Mouse (Mus musculus) CH12.LX (cell line): Measurements from ENCODE around the gene Oas1h. TPM values are rescaled to one million over a fixed set of nuclear protein-coding genes. Genes with fewer than 3 reads are reported as not detected.

Experiments
- DNase-seq: peaks from one replicate; pipeline ENCODE4 v3.0.0-alpha.2; 2013; ENCODE audit errors: extremely low read depth
- H3K27ac ChIP-seq: 2 replicates; pipeline ENCODE4 v1.5.1; 2012; ENCODE audit warnings: low read depth, mild to moderate bottlenecking, control low read depth, moderate library complexity; ENCODE audit not compliant: insufficient read depth
- H3K27me3 ChIP-seq: replicated peaks from 2 replicates; pipeline ENCODE3; 2012; ENCODE audit warnings: inconsistent platforms
- H3K36me3 ChIP-seq, 2 experiments: replicated peaks in 1 of 2; 2 replicates each; pipeline versions ENCODE3 to v1.6.1; 2012; ENCODE audit warnings: inconsistent platforms in 1 of 2, low read length in 1 of 2, mild to moderate bottlenecking in 1 of 2, mixed read lengths in 1 of 2, moderate library complexity in 1 of 2; ENCODE audit not compliant: control insufficient read depth in 1 of 2, insufficient read depth in 1 of 2
- H3K4me1 ChIP-seq, 2 experiments: 2 replicates each; pipeline ENCODE4 v1.6.1; 2012; ENCODE audit warnings: inconsistent platforms in 1 of 2, moderate library complexity in 1 of 2; ENCODE audit not compliant: insufficient read depth in 2 of 2, control insufficient read depth in 1 of 2
- H3K4me2 ChIP-seq: 2 replicates; pipeline ENCODE4 v1.6.1; 2012; ENCODE audit warnings: low read depth, mild to moderate bottlenecking, control low read depth; ENCODE audit not compliant: poor library complexity, insufficient read depth, severe bottlenecking
- H3K4me3 ChIP-seq, 3 experiments: fragments of 150-350 bp in 1 of 3; sonication (generic) in 1 of 3; replicated peaks in 1 of 3; 2 replicates each; pipeline versions ENCODE3 to v1.5.1; 2011 to 2012; ENCODE audit warnings: low read depth in 2 of 3, low read length in 2 of 3, mild to moderate bottlenecking in 2 of 3, moderate library complexity in 2 of 3, control low read depth in 1 of 3, improper control_type of control experiment in 1 of 3, inconsistent platforms in 1 of 3, mixed read lengths in 1 of 3; ENCODE audit not compliant: poor library complexity in 1 of 3
- H3K79me2 ChIP-seq: replicated peaks from 2 replicates; pipeline ENCODE4 v1.6.1; 2012; ENCODE audit warnings: mild to moderate bottlenecking, moderate library complexity; ENCODE audit not compliant: control insufficient read depth, poor library complexity, insufficient read depth, severe bottlenecking; ENCODE audit errors: extremely low read depth
- H3K9ac ChIP-seq: 2 replicates; pipeline ENCODE4 v1.6.1; 2012; ENCODE audit warnings: low read depth, mild to moderate bottlenecking, control low read depth, moderate library complexity; ENCODE audit not compliant: insufficient read depth
- H3K9me3 ChIP-seq: replicated peaks from 2 replicates; pipeline ENCODE3; 2012; ENCODE audit warnings: low read length, inconsistent platforms, mixed read lengths
- BHLHE40 ChIP-seq: IDR thresholded peaks from 2 replicates; pipeline ENCODE4 v1.6.1; 2011; ENCODE audit warnings: mild to moderate bottlenecking, low read depth, low read length, improper control_type of control experiment
- CHD2 ChIP-seq: IDR thresholded peaks from 2 replicates; pipeline ENCODE4 v1.6.1; 2011; ENCODE audit warnings: low read length, improper control_type of control experiment
- CTCF ChIP-seq, 2 experiments: IDR thresholded peaks in 1 of 2; conservative IDR thresholded peaks in 1 of 2; 2 replicates each; pipeline ENCODE4 v1.5.1; 2011 to 2012; ENCODE audit warnings: low read depth in 2 of 2, low read length in 2 of 2, improper control_type of control experiment in 1 of 2, inconsistent platforms in 1 of 2, mild to moderate bottlenecking in 1 of 2, moderate library complexity in 1 of 2
- E2F4 ChIP-seq: IDR thresholded peaks from 2 replicates; pipeline ENCODE4 v1.6.1; 2011; ENCODE audit warnings: low read depth, low read length, improper control_type of control experiment; ENCODE audit not compliant: insufficient replicate concordance
- EP300 ChIP-seq: IDR thresholded peaks from 2 replicates; pipeline ENCODE4 v1.6.1; 2011; ENCODE audit warnings: low read length, improper control_type of control experiment
- ETS1 ChIP-seq: conservative IDR thresholded peaks from 2 replicates; pipeline ENCODE4 v1.6.1; 2012; ENCODE audit warnings: low read depth, mild to moderate bottlenecking, inconsistent platforms, low read length, improper control_type of control experiment, moderate library complexity
- HCFC1 ChIP-seq: IDR thresholded peaks from 2 replicates; pipeline ENCODE4 v1.6.1; 2012; ENCODE audit warnings: low read depth, mild to moderate bottlenecking, inconsistent platforms, low read length, improper control_type of control experiment
- KAT2A ChIP-seq: IDR thresholded peaks from 2 replicates; pipeline ENCODE4 v1.6.1; 2012; ENCODE audit warnings: low read length, improper control_type of control experiment, inconsistent platforms; ENCODE audit not compliant: insufficient replicate concordance
- RAD21 ChIP-seq: IDR thresholded peaks from 2 replicates; pipeline ENCODE4 v1.6.1; 2011; ENCODE audit warnings: low read depth, mild to moderate bottlenecking, low read length, improper control_type of control experiment, moderate library complexity
- SIN3A ChIP-seq: IDR thresholded peaks from 2 replicates; pipeline ENCODE4 v1.6.1; 2012; ENCODE audit warnings: low read length, improper control_type of control experiment, inconsistent platforms
- SMC3 ChIP-seq: IDR thresholded peaks from 2 replicates; pipeline ENCODE4 v1.6.1; 2011; ENCODE audit warnings: low read depth, low read length, improper control_type of control experiment
- dilution Hi-C: fragments of 300-500 bp; cut with MboI; formaldehyde crosslinking; loops from 2 replicates; pipeline ENCODE4 v1.14.3; 2020; ENCODE audit warnings: low sequenced_read_pairs; ENCODE audit not compliant: extremely low pct_unique_long_range_greater_than_20kb, extremely low pct_ligation_motif_present
- in situ Hi-C: fragments of 300-500 bp; cut with MboI; formaldehyde crosslinking; loops from 3 replicates; pipeline ENCODE4 v1.14.3; 2019; ENCODE audit warnings: low sequenced_read_pairs, low pct_ligation_motif_present, low pct_unique_long_range_greater_than_20kb, mixed read lengths
- polyA plus RNA-seq: library from polyadenylated mRNA; unstranded; fragments of >175 nt; gene quantifications from 2 replicates; pipeline ENCODE4 v1.2.1, GENCODE M21; 2012; ENCODE audit warnings: low read depth; ENCODE audit not compliant: insufficient read length
- total RNA-seq, 2 experiments: library from RNA; depleted of rRNA; stranded (reverse); fragments of 300-350 nt in 1 of 2; fragments of >200 nt in 1 of 2; gene quantifications; 2 replicates each; pipeline ENCODE4 v1.2.3; 2012 to 2014

Gene Oas1h
- total and polyA plus RNA-seq, 3 experiments: not detected

DNA sequence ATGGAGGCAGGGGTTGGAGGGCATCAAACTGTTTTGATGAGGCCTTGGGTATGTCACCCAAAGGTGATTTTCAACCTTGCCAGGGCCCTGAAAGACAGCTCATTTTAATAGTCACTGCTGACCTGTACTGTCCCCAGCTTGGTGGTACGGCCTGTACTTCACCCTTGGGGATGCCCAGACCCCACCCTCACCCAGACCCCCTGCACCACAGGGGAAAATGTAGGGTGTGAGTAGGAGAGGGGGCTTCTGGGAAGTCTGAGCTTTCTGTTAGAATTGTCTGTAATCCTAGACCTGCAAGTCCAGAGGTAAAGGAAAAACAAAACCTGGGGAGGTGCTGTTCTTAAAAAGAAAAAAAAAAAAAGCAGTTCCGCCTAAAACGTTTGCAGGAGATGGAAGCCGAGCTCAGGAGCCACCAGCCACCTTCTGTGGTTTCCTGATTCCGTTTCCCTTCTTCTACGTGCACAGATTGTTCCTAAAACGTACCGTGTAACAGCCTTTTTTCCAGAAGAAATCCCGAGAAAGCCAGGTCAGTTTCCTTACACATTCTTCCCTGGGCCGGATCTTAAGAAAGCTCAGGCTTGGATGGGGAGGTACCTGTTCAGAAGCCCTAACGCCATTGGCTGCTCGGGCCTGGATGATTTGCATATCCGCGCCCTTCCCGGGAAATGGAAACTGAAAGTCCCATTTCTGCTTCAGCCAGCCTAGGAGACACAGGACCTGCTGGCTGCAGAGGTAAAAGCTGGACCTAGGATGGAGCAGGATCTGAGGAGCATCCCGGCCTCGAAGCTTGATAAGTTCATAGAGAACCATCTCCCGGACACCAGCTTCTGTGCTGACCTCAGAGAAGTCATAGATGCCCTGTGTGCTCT, 49.0 kb upstream of the Oas1h start, which contains the start of gene Oas1c (continued):
- 0 out of 2 replicates have a peak, but pooled peaks have one; percentile 10 for TF ChIP-seq HCFC1
- TF ChIP-seq EP300: peak; percentile 42; the same call in 1 of the 2 replicates
- TF ChIP-seq ETS1: no peak
- TF ChIP-seq KAT2A: no peak
- TF ChIP-seq BHLHE40: no peak

DNA sequence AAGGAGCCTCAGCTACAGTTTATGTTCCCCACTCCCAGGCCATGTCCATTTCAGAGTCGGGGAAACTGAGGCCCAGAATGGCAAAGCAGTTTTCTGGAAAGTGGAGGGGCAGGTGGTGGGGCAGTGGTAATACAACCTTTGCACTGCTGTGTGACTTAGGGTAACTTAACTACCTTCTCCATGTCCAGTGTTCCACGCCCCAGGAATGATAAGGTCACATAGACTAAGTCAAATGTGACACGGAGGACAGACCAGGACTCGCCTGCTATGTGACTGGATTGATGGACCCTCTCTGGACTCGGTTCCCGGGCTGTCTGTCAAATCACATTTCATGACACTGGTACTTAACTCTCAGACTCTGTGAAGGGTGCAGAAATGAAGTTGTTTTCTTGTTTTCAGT, 48.2 kb upstream of the Oas1h start:
- DNase-seq: no peak

DNA sequence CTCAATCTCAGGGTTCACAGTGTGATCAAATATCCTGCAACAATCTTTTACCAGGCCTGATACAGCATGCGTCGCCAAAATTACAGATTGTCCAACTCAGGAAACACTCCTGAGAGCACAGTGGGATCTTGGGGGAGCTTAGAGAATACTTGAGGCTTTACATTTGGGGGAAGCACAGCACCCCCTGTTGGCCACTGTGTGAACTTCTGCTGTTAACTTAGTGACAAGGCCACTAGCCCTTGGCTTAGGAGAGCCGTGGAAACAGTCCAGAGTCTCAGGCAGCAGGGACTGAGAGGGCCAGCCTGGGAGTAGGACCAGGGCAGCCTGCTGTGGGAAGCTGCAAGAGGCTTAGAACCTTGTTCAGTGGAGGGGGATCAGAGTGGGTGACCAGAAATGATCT, 45.3 kb upstream of the Oas1h start:
- peak; percentile 61 for DNase-seq
- Histone ChIP-seq H3K9ac (no peak overlapping the region), H3K9me3 (peaks cover 2% of the 10 kb centered on the region), H3K4me2 (no peak overlapping the region), H3K79me2 (no peaks in the 10 kb centered on the region), H3K36me3 (peaks cover 3 to 55% of the 10 kb centered on the region in 2 experiments), H3K27me3 (no peaks in the 10 kb centered on the region), H3K27ac (no peak overlapping the region), H3K4me3 (no peak overlapping the region), H3K4me1 (peaks cover 0 to 40% of the 10 kb centered on the region in 2 experiments; a peak in 2 of 4 replicates)
- in situ Hi-C loops: no loop called here
- peak; percentile 68 to 76 for TF ChIP-seq CTCF (conservative IDR thresholded peaks at IDR 0.05 in 1 of 2, IDR thresholded peaks at IDR 0.05 in 1 of 2; ENCODE audit: low read depth in 2 of 2, low read length in 2 of 2)
- no peak for TF ChIP-seq EP300
- TF ChIP-seq E2F4: no peak
- peak; percentile 28; the same call in 1 of the 2 replicates for TF ChIP-seq SMC3
- TF ChIP-seq RAD21: peak; percentile 14
- dilution Hi-C loops: no loop called here

More for the DNA sequence above, 48.2 kb upstream of the Oas1h start:
- Histone ChIP-seq H3K4me2 (peak overlapping the region; percentile 68; the same call in 1 of the 2 replicates), H3K27ac (no peak overlapping the region), H3K79me2 (no peaks in the 10 kb centered on the region), H3K36me3 (peaks cover 3 to 39% of the 10 kb centered on the region in 2 experiments), H3K9ac (peak overlapping the region; percentile 54; the same call in 1 of the 2 replicates), H3K4me1 (peaks cover 0 to 30% of the 10 kb centered on the region in 2 experiments; a peak in 2 of 4 replicates), H3K4me3 (peak overlapping the region; percentile 65 to 86 (median 75)), H3K9me3 (no peaks in the 10 kb centered on the region), H3K27me3 (no peaks in the 10 kb centered on the region)
- dilution Hi-C loops: no loop called here
- TF ChIP-seq CHD2 (no peak), SIN3A (0 out of 2 replicates have a peak, but pooled peaks have one; percentile 16)
- in situ Hi-C loops: no loop called here
